Mouse (Mus musculus) monocyte, adult 2 months (primary cell): ENCODE measurements around the gene Sptlc2.

ENCODE experiments used
- DNase-seq, 2 experiments: peaks; one replicate each; pipeline ENCODE4 v3.0.0; 2022; ENCODE audit warnings: low spot score in 2 of 2, low read depth in 1 of 2

The Sptlc2 gene

GRCm38 (mm10) chr12:87388122-87388774 lies at the start of gene Sptlc2:
Gene Sptlc2 (minus strand): TSS chr12:87388355.
- DNase-seq = peak; percentile 99

GRCm38 (mm10) chr12:87428885-87429284 lies 40.7 kb upstream of the Sptlc2 start:
- DNase-seq = no peak

DNA sequence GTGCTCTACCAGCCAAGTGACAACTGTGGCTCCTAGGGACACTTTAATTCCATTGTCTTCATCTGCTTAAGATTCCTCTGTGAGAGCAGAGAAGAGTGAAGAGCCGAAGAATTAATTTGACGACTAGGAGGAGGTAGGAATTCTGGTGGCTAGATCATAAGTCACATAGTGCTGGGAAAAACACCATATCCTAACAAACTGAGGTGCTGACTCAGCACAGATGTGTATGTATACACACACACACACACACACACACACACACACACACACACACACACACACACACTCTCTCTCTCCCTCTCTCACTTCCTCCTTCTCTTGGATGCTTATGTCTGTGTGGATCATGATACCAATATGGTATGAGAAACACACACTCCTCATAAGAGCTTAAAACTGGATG lies 40.1 kb upstream of the Sptlc2 start:
- no peak for DNase-seq

DNA sequence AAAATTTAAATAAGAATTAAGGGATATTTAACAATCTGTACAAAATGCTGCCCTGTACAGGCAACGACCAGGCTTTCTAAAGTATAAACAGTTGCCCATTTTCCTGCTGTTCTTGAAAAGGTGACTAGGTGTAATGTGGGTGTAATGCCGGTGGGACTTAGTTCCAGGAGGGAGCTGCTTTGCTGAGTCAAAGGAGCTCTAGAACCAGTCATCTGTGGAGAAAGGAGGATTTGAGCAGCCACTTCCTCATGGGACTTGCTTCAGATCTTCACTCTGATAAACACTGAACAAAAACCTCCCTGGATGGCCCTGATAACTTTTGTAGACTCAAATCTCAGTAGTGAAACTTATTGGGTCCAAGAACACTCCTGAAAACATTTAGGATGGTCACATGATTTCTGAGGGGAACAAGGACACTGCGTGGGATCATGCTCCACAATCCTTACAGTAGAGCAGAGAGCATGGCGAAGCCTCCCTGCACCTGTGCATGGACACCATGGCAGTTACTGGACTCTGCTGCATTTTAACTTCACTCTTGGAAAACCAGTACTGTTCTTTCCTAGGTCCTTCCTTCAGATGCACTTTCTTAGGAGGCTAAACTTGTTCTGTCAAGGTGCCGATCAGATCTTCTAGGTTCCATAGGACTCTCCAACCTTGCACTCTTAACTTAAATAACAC lies 38.3 kb upstream of the Sptlc2 start:
- no peak for DNase-seq

GRCm38 (mm10) chr12:87424516-87424915 lies 36.4 kb upstream of the Sptlc2 start:
- DNase-seq = no peak

- DNase-seq = no peak
Observed at GRCm38 (mm10) chr12:87423700-87424099, 35.5 kb upstream of the Sptlc2 start.

DNA sequence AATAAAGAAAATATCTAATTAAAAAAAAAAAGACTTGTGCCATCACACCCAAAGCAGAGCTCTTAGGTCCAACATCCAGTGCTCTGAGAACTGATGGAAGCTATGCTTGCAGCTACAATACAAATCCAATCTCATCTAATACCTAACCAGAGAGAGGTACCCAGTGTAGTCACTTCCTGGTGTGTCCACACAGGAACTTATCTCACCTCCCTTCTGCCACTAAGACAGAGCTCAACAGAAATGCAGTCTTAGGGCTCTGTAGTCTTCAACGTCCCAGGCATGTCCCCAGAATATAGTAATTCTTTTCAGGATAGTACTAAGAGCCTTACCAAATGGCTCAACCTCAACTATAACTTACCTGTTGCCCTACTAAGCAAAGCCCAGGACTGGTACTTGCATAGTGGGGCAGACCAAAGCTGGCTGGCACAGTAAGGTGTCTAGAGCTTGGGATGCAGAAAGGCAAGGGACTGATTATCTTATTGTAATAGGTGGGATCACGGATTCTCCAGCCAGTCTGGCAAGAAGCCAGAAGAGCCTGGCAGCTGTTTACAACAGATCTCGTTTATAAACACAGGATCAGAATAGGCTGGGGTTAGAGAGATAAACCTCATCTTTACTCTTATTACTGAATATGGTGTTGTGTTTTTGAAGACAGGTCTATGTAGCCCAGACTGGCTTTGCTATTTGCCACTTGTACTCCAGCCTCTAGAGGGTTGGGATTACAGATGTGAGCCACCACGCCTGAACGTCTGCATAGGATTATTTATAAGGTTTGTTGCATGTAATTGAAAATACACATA lies 33.8 kb upstream of the Sptlc2 start:
- no peak for DNase-seq

- no peak for DNase-seq
Observed at GRCm38 (mm10) chr12:87419974-87420485, 31.9 kb upstream of the Sptlc2 start.

GRCm38 (mm10) chr12:87418921-87419320 lies 30.8 kb upstream of the Sptlc2 start:
- DNase-seq = no peak

DNA sequence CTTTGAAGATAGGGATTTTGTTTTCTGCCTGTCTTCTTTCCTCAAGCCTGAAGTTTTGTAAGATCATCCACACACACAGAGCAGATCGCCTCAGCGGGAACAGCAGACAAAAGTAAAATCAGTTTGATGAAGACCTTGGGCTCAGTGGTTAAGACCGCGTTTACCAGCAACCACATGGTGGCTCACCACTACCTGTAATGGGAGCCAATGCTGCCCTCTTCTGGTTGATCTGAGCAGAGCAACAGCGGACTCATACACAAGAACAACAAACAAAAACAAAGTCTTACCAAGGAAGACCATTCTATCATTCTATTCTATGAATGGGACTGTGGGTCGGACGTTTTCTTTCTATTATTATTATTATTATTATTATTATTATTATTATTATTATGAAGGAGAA lies 28.5 kb upstream of the Sptlc2 start:
- no peak for DNase-seq

DNA sequence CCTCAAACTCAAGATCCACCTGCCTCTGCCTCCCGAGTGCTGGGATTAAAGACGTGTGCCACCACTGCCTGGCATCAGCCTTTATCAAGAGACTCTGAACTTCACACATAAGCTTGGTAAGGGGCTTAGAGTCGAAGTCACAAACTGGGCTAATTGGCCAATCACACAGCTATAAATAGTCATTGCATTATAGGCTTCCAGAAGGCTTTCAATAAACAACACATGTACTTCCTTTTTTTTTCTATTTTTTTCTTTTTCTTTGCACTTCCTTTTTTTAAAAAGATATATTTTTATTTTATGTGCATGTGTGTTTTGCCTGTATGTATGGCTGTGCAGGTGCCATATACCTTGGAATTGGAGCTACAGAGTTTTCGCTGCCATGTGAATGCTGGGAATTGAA lies 27.2 kb upstream of the Sptlc2 start:
- DNase-seq = no peak

DNA sequence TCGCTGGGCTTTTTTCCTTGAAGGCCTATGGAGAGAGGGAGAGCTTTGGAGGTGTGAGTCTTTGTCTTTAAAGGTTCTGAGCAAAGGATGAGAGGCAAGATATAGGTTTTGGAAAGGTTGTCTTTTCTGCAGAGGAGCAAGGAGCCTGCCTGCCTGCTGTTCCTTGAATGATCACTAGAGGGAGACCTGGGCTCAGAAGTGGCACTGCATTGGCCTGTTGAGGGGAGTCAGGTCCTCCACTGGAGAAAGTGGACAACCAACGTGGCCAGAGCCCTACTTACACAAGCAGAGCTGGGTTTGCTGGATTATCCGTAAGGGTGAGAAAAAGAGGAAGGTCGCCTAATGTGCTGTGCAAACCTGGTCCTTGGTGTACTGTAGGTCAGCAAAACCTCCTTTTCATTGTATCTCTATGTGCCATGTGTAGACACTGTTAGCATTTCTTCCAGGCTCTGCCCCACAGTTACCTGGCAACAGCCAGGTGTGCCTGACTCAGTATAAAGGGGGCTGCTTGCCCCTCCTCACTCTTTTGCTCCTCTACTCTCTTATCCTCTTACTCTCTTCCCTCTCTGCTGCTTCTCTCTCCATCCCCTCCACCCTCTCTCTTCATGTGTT lies 25.1 kb upstream of the Sptlc2 start:
- DNase-seq = peak; percentile 22 to 41

DNA sequence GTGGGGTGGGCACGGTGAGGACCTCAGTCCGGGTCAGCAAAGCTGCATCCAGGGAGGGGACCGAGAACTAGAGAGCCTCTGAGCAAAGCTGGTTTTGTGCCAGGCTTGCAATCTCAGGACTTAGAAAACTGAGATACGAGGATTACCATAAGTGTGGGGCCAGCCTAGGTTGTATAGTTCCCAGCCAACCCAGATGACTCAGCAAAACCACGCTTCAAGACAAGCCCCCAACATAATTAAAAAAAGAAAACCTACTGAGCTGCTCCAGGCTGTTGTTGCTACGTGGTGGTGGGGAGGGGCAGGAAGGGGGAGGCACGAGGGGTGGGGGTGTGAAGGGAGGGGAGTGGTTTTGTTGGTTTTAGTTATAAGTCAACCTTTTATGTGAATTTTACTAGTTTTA lies 22.8 kb upstream of the Sptlc2 start:
- no peak for DNase-seq

- DNase-seq = no peak
Observed at GRCm38 (mm10) chr12:87409123-87409522, 21.0 kb upstream of the Sptlc2 start.

DNA sequence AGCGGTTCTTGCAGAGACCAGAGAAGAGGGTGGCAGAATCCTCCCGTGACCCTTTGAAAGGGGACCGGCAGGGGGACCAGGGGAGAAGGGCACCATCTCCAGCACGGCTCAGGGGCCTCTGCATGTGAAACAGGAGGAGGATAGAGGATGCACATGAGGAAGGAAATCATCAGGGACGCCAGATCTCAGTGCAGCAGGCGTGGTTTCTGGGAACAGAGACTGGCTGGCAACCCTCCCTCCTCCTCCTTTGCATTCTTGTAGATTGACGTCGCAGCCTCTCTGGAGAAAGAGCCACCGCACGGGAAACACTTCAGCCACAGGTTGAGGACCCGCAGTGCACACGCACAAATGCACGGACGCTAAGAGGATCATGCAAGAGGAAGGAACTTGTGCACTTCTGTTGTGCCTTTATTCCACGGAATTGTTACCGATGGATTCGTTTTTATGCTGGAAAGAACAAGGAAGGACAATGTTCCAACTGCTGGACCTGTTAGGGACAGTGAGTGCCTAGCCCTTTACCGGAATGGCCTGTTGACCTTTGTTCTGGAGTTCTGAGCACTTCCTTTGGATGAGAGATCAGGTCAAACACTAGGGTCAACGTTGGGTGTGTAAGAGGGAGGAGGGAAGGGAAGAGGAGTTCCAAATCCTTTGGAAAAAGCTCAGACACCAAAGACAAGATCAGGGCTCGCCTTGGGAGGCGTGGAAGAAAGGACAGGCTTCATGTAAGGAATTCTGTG lies 19.9 kb upstream of the Sptlc2 start:
- DNase-seq = no peak

DNA sequence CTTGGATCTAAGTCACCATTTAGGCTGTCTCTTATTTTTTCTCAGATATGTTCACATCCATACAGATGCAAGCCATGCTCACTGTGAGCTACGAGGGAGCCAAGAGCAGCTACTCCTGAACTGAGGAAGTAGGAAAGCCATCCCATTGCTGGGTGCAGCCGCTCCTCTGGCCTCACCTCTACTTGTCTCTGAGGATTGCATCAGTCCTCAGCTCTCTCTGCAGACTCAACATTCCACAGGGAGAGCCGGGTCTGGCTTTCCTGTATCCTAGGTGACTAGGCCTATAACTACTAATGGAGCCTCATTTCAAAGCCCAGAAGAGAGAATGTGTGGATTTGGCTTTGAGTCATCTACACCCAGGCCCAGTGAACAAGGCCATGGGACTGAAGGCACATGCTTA lies 17.6 kb upstream of the Sptlc2 start:
- no peak for DNase-seq

DNA sequence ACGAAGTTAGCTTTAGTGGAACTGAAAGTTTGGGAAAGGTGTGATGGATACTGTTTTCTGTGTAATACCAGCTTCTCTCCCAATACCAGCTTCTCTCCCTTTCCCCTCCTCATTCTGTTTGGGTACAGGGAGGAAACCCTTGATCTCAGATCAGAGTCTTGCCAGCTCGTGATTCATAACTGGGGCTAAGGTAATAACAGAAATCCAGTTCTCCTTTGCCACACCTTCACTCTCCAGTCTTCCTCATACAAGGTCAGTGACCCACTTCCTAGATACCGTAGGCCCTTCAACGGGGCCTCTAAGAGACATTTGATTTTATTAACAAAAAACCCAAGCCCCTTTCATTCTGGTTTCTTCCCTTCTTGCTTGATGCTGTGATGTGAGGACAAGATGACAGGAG lies 17.0 kb upstream of the Sptlc2 start:
- DNase-seq = no peak

DNA sequence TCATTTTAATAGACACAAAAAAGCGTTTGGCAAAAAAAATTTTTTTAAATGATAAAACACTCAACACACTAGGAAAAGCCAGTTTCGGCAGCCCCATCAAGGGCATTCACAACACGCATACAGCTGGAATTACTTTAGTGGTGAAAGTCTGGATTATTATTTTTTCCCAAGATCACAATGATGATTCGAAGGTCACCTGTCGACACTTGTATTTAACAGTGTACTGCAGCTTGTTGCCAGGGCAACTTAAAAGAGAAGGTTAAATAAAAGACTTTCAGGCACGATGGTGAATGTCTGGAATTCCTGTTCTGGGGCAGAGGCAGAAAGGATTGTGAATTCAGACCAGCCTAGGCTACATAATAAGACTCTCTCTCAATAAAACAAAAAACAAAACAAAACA lies 13.7 kb upstream of the Sptlc2 start:
- no peak for DNase-seq

GRCm38 (mm10) chr12:87399119-87399819 lies 11.1 kb upstream of the Sptlc2 start:
- DNase-seq = no peak

- DNase-seq = no peak
Observed at GRCm38 (mm10) chr12:87397811-87398417, 9.8 kb upstream of the Sptlc2 start.
